8 mouse cellular contexts compared by ENCODE assay signal in genomic region chr5:93267851-93268606, GRCm38 (mm10). TPM values are rescaled to one million over a fixed set of nuclear protein-coding genes. Genes with fewer than 3 reads are reported as not detected.
DNase-seq lines count a peak whose midpoint lies in the region; ATAC-seq lines count a peak whose summit lies in the region.

No protein-coding gene starts in this region.

- peak; percentile 72 for DNase-seq in brain, embryonic 18.5 days (ENCODE audit: low read depth, low spot score)
- peak; percentile 84 for DNase-seq in forebrain, embryonic 10.5 days (ENCODE audit: extremely low spot score, low spot score)
- peak; percentile 87 for DNase-seq in kidney, postnatal 14 days
- DNase-seq in neural tube, embryonic 11.5 days (ENCODE audit: low spot score) = peak; percentile 90

- ATAC-seq in CD4-positive, CD25-positive, alpha-beta regulatory T cell, adult 4 months = peak; percentile 59
- ATAC-seq in heart, embryonic 15.5 days (replicated peaks; ENCODE audit: insufficient number of reproducible peaks, insufficient read depth, low FRiP score, low read depth) = peak; percentile 66
- peak; percentile 32 for ATAC-seq in liver, embryonic 15.5 days (ENCODE audit: insufficient read depth)
- ATAC-seq in neural tube, embryonic 11.5 days (ENCODE audit: insufficient read depth, low FRiP score, low TSS enrichment) = peak; percentile 69
- ATAC-seq in stomach, embryonic 16.5 days (ENCODE audit: insufficient read depth, low FRiP score) = peak; percentile 69

- no peaks in the 10 kb centered on the region for H3K27me3 ChIP-seq in forebrain, embryonic 10.5 days (ENCODE audit: poor library complexity, severe bottlenecking)
- no peaks in the 10 kb centered on the region for H3K27me3 ChIP-seq in heart, embryonic 15.5 days
- peaks cover 10% of the 10 kb centered on the region; the same call in 1 of the 2 replicates for H3K27me3 ChIP-seq in liver, embryonic 15.5 days
- H3K27me3 ChIP-seq in neural tube, embryonic 11.5 days (ENCODE audit: control insufficient read depth, insufficient read depth, low read length) = no peaks in the 10 kb centered on the region
- H3K27me3 ChIP-seq in stomach, embryonic 16.5 days (ENCODE audit: control insufficient read depth, insufficient read depth, low read length) = no peaks in the 10 kb centered on the region

- H3K4me3 ChIP-seq in forebrain, embryonic 10.5 days = peak overlapping the region; percentile 94
- peak overlapping the region; percentile 94 for H3K4me3 ChIP-seq in heart, embryonic 15.5 days
- H3K4me3 ChIP-seq in liver, embryonic 15.5 days (replicated peaks) = peak overlapping the region; percentile 80
- H3K4me3 ChIP-seq in neural tube, embryonic 11.5 days (ENCODE audit: low read depth, low read length) = peak overlapping the region; percentile 98
- peak overlapping the region; percentile 91 for H3K4me3 ChIP-seq in stomach, embryonic 16.5 days (replicated peaks; ENCODE audit: low read length)

- no peaks in the 10 kb centered on the region for H3K9me3 ChIP-seq in forebrain, embryonic 10.5 days
- H3K9me3 ChIP-seq in heart, embryonic 15.5 days (replicated peaks) = no peaks in the 10 kb centered on the region
- H3K9me3 ChIP-seq in liver, embryonic 15.5 days (replicated peaks) = no peaks in the 10 kb centered on the region
- H3K9me3 ChIP-seq in neural tube, embryonic 11.5 days (ENCODE audit: control insufficient read depth, low read length) = no peaks in the 10 kb centered on the region
- no peaks in the 10 kb centered on the region for H3K9me3 ChIP-seq in stomach, embryonic 16.5 days (replicated peaks; ENCODE audit: control insufficient read depth, low read length)

- under 1% methylated on average over 48 of the region's 48 CpGs for WGBS in forebrain, embryonic 10.5 days
- WGBS in heart, embryonic 15.5 days = under 1% methylated on average over 48 of the region's 48 CpGs
- under 1% methylated on average over 48 of the region's 48 CpGs for WGBS in liver, embryonic 15.5 days (ENCODE audit: insufficient replicate concordance)
- under 1% methylated on average over 48 of the region's 48 CpGs for WGBS in neural tube, embryonic 11.5 days
- 0% methylated on average over 48 of the region's 48 CpGs for WGBS in stomach, embryonic 16.5 days

- peak overlapping the region; percentile 61 for H3K4me2 ChIP-seq in heart, embryonic 15.5 days
- peak overlapping the region; percentile 88 for H3K4me2 ChIP-seq in liver, embryonic 15.5 days
- peak overlapping the region; percentile 62 for H3K4me2 ChIP-seq in neural tube, embryonic 11.5 days (ENCODE audit: low read depth)
- peak overlapping the region; percentile 70 for H3K4me2 ChIP-seq in stomach, embryonic 16.5 days (ENCODE audit: low read depth, low read length)

- peaks cover 26% of the 10 kb centered on the region for H3K4me1 ChIP-seq in forebrain, embryonic 10.5 days
- peaks cover 16% of the 10 kb centered on the region for H3K4me1 ChIP-seq in heart, embryonic 15.5 days (replicated peaks)
- peaks cover 49% of the 10 kb centered on the region for H3K4me1 ChIP-seq in liver, embryonic 15.5 days (replicated peaks)
- peaks cover 8% of the 10 kb centered on the region; the same call in 1 of the 2 replicates for H3K4me1 ChIP-seq in neural tube, embryonic 11.5 days (ENCODE audit: control insufficient read depth, insufficient read depth, low read length)
- peaks cover 13% of the 10 kb centered on the region for H3K4me1 ChIP-seq in stomach, embryonic 16.5 days (ENCODE audit: control insufficient read depth, insufficient read depth, low read length)

- H3K36me3 ChIP-seq in forebrain, embryonic 10.5 days (replicated peaks) = peaks cover 35% of the 10 kb centered on the region
- H3K36me3 ChIP-seq in heart, embryonic 15.5 days = peaks cover 25% of the 10 kb centered on the region
- H3K36me3 ChIP-seq in liver, embryonic 15.5 days (replicated peaks) = peaks cover 21% of the 10 kb centered on the region
- peaks cover 12% of the 10 kb centered on the region for H3K36me3 ChIP-seq in neural tube, embryonic 11.5 days (ENCODE audit: control insufficient read depth, insufficient read depth, low read length)
- H3K36me3 ChIP-seq in stomach, embryonic 16.5 days (ENCODE audit: control insufficient read depth, insufficient read depth, low read length) = peaks cover 13% of the 10 kb centered on the region; the same call in 1 of the 2 replicates

- H3K27ac ChIP-seq in forebrain, embryonic 10.5 days = peak overlapping the region; percentile 99
- H3K27ac ChIP-seq in heart, embryonic 15.5 days = peak overlapping the region; percentile 95
- H3K27ac ChIP-seq in liver, embryonic 15.5 days (replicated peaks) = peak overlapping the region; percentile 83
- H3K27ac ChIP-seq in neural tube, embryonic 11.5 days (ENCODE audit: low read depth, low read length) = peak overlapping the region; percentile 94
- peak overlapping the region; percentile 96 for H3K27ac ChIP-seq in stomach, embryonic 16.5 days (ENCODE audit: low read length)

- peak overlapping the region; percentile 92 for H3K9ac ChIP-seq in heart, embryonic 15.5 days
- peak overlapping the region; percentile 82 for H3K9ac ChIP-seq in liver, embryonic 15.5 days
- H3K9ac ChIP-seq in neural tube, embryonic 11.5 days (ENCODE audit: low read length) = peak overlapping the region; percentile 97
- peak overlapping the region; percentile 95 for H3K9ac ChIP-seq in stomach, embryonic 16.5 days (ENCODE audit: low read length)

RNA-seq across cellular contexts. Expression of gene Ccng2, which starts 1.0 kb away (rescaled TPM):
- polyA plus RNA-seq in CD4-positive, CD25-positive, alpha-beta regulatory T cell, adult 4 months (2017; shearing (Covaris generic)) = 10 to 100 TPM; 19.3 to 30.6 TPM
- 41.5 and 45.3 TPM in 2 replicates for polyA plus RNA-seq in forebrain, embryonic 10.5 days (2016; fragmentation: Nextera tagmentation; extraction: Ambion mirVana)
- polyA plus RNA-seq in heart, embryonic 15.5 days (2015; fragmentation: Nextera tagmentation; extraction: Ambion mirVana) = 38.0 and 44.7 TPM in 2 replicates
- polyA plus RNA-seq in liver, embryonic 15.5 days (2015; fragmentation: Nextera tagmentation; extraction: Ambion mirVana) = 22.0 and 23.9 TPM in 2 replicates
- 97.7 and 99.3 TPM in 2 replicates for polyA plus RNA-seq in neural tube, embryonic 11.5 days (2014; fragmentation: Nextera tagmentation; extraction: Ambion mirVana)
- polyA plus RNA-seq in stomach, embryonic 16.5 days (2015; fragmentation: Nextera tagmentation; extraction: Ambion mirVana) = 32.3 and 32.5 TPM in 2 replicates

Comparison
In these comparisons a context has a peak if more than half of its experiments do, and no peak if none do; other contexts are left out.
1. Peak in every context shown above with its lines: DNase-seq, ATAC-seq, H3K4me3 ChIP-seq and H3K27ac ChIP-seq.